Mouse (Mus musculus) G1E (cell line): ENCODE results near the gene Syt16. TPM values are rescaled to one million over a fixed set of nuclear protein-coding genes. Genes with fewer than 3 reads are reported as not detected.

Source experiments
- ATAC-seq: 2 replicates; pipeline ENCODE4 v1.8.0; 2016; ENCODE audit warnings: mild to moderate bottlenecking; ENCODE audit not compliant: insufficient number of reproducible peaks, poor library complexity, low FRiP score, severe bottlenecking; ENCODE audit errors: extremely low read depth
- DNase-seq: peaks from one replicate; pipeline ENCODE4 v3.0.0; 2012; ENCODE audit warnings: low spot score
- H3K27me3 ChIP-seq: 2 replicates; pipeline ENCODE4 v1.6.1; 2012; ENCODE audit warnings: mild to moderate bottlenecking, low read length, inconsistent platforms; ENCODE audit not compliant: insufficient read depth
- H3K36me3 ChIP-seq: replicated peaks from 2 replicates; pipeline ENCODE3; 2012; ENCODE audit warnings: mild to moderate bottlenecking, inconsistent platforms
- H3K4me1 ChIP-seq: 2 replicates; pipeline ENCODE4 v1.6.1; 2012; ENCODE audit warnings: low read depth, low read length, inconsistent platforms, mixed read lengths; ENCODE audit not compliant: insufficient read depth
- H3K4me3 ChIP-seq: 2 replicates; pipeline ENCODE4 v1.5.1; 2012; ENCODE audit warnings: low read depth, mild to moderate bottlenecking, inconsistent platforms, low read length, moderate library complexity, mixed read lengths
- H3K9me3 ChIP-seq: replicated peaks from 2 replicates; pipeline ENCODE4 v1.6.1; 2012; ENCODE audit warnings: inconsistent platforms
- CTCF ChIP-seq: IDR thresholded peaks from 2 replicates; pipeline ENCODE4 v1.5.1; 2012; ENCODE audit warnings: low read depth, low read length, inconsistent platforms, mixed read lengths
- GATA1 ChIP-seq: IDR thresholded peaks from 2 replicates; pipeline ENCODE4 v1.6.1; 2012; ENCODE audit warnings: borderline replicate concordance, low read length, inconsistent platforms, mixed read lengths
- GATA2 ChIP-seq: IDR thresholded peaks from 2 replicates; pipeline ENCODE4 v1.6.1; 2012; ENCODE audit warnings: low read depth, low read length, inconsistent platforms, borderline replicate concordance
- POLR2AphosphoS5 ChIP-seq: IDR thresholded peaks from 2 replicates; pipeline ENCODE4 v1.6.1; 2012; ENCODE audit warnings: low read depth, low read length, inconsistent platforms; ENCODE audit not compliant: insufficient replicate concordance
- TAL1 ChIP-seq: conservative IDR thresholded peaks from 2 replicates; pipeline ENCODE4 v1.6.1; 2012; ENCODE audit warnings: low read depth, low read length, inconsistent platforms, mixed read lengths
- polyA plus RNA-seq: library from polyadenylated mRNA; stranded (reverse); fragments of >175 nt; gene quantifications from 2 replicates; pipeline ENCODE4 v1.2.3, GENCODE M21; 2012
- total RNA-seq, 2 experiments: library from RNA; stranded (forward) in 1 of 2; stranded (reverse) in 1 of 2; fragments of 200-1000 nt in 1 of 2; fragments of >200 nt in 1 of 2; fragmentation: Nextera tagmentation in 1 of 2; gene quantifications; 2 replicates each; pipeline ENCODE4 v1.2.3; 2014 to 2017

The Syt16 gene
- total and polyA plus RNA-seq, 3 experiments: 0.11 TPM; not detected in 2

DNA sequence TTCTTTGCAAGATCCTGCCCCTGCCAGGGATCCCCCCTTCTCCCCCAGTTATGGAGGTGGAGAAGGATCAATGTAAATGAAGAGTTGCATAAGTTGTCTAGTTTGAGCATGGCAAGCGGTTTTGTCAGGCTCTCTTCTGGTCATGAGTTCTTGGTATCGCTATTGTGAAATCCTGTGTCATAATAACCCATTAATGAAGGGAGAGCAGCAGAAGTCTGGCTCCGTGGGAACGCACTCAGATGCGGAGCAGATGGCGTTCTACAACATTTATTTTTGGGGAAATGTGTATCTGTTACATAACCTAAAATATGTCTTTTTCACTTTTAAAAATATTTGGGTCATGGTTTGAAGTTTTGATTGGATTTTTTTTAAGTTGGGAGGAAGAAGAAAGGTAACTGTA lies 304.1 kb downstream of the Syt16 start:
- TF ChIP-seq GATA2 (no peak), POLR2AphosphoS5 (no peak), TAL1 (no peak), GATA1 (no peak), CTCF (no peak)
- no peaks in the 10 kb centered on the region for H3K4me1 ChIP-seq
- no peak overlapping the region for H3K4me3 ChIP-seq
- ATAC-seq: no peak
- H3K36me3 ChIP-seq: no peaks in the 10 kb centered on the region
- no peaks in the 10 kb centered on the region for H3K27me3 ChIP-seq
- H3K9me3 ChIP-seq: peaks cover 8% of the 10 kb centered on the region
- no peak for DNase-seq

GRCm38 (mm10) chr12:74303418-74304294 lies 306.2 kb downstream of the Syt16 start:
- H3K4me3 ChIP-seq: no peak overlapping the region
- no peak for TF ChIP-seq GATA2
- TF ChIP-seq POLR2AphosphoS5: no peak
- no peak for TF ChIP-seq TAL1
- no peak for TF ChIP-seq CTCF
- no peak for TF ChIP-seq GATA1
- no peak for DNase-seq
- no peaks in the 10 kb centered on the region for H3K36me3 ChIP-seq
- H3K9me3 ChIP-seq: peaks cover 4% of the 10 kb centered on the region
- no peaks in the 10 kb centered on the region for H3K4me1 ChIP-seq
- ATAC-seq: no peak
- H3K27me3 ChIP-seq: no peaks in the 10 kb centered on the region

DNA sequence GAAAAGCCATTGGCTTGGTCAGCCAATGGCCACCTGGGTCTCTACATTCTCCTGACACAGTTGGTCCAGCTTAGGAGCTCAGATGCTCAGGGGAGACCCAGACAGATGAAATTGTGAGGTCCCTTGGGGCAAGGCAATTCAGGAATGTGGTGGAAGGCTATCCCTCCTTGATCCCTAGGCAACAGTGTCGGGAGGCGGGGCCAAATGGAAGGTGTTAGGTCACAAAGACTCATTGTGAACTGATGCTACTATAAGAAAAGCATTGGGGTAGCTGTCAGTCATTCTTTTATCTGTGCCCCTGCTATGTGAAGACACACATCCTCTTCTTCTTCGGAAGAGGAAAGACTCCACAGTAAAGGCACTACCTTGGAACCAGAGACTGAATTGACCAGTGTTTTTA lies 315.1 kb downstream of the Syt16 start:
- Histone ChIP-seq H3K9me3 (peaks cover 8% of the 10 kb centered on the region), H3K27me3 (no peaks in the 10 kb centered on the region), H3K36me3 (no peaks in the 10 kb centered on the region), H3K4me1 (no peaks in the 10 kb centered on the region), H3K4me3 (no peak overlapping the region)
- no peak for DNase-seq
- ATAC-seq: no peak
- TF ChIP-seq GATA1 (no peak), GATA2 (no peak), CTCF (no peak), TAL1 (no peak), POLR2AphosphoS5 (no peak)

DNA sequence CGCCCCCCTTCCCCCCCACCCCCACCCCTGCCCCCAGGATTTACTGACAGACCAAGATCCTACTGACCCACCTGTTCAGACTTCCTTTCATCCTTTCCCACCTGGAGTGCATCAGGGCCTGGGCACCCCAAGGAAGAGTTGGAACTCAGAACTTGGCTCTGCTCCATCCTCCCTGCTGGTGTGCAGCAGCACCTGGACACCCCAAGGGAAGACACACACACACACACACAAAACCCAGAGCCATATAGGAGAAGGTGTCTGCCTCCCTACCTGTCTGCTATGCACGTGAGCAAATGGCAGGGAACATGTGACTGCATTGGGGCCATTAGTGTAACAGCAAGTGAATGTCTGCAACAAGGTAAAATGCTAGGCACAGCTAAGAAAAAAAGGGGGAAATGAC lies 317.8 kb downstream of the Syt16 start:
- Histone ChIP-seq H3K36me3 (no peaks in the 10 kb centered on the region), H3K27me3 (no peaks in the 10 kb centered on the region), H3K4me3 (no peak overlapping the region), H3K4me1 (no peaks in the 10 kb centered on the region), H3K9me3 (peaks cover 8% of the 10 kb centered on the region)
- ATAC-seq (no peak), DNase-seq (no peak)
- TF ChIP-seq POLR2AphosphoS5 (no peak), TAL1 (no peak), GATA1 (no peak), CTCF (no peak), GATA2 (no peak)

DNA sequence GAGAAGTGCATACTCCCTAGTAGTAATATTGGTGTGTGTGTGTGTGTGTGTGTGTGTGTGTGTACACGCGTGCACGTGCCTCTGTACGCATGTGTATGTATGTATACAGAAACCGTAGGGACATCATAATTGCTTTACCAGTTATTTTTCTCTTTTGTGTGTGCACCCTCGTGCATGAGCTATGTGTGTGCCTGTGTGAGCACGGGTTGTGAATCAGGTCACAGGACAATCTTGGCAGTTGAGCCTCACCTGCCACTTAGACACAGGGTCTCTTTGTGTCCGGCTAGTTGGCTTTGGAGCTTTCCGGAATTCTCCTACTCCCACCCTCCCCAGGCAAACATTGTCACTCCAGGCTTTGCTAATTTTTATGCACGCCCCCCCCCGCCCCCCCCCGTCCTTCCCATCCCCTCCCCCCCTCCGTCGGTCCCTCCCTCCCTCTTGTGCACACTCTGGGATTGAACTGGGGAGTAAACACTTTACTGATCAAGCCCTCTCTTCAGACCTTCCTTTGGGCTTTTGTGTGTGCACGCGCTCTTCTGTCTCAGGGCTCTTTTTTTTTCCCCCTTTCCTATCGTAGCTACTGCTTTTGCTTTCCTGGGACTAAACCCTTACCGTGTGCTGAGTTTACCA lies 319.0 kb downstream of the Syt16 start, which contains the start of gene Gm11042:
Gene Gm11042 (minus strand): TSS at position 51 of the 630 bp plus-strand sequence.
- Histone ChIP-seq H3K36me3 (no peaks in the 10 kb centered on the region), H3K4me3 (no peak within 1 kb of the TSS), H3K27me3 (no peaks in the 10 kb centered on the region), H3K4me1 (no peaks in the 10 kb centered on the region), H3K9me3 (peaks cover 10% of the 10 kb centered on the region)
- ATAC-seq (no peak), DNase-seq (no peak)
- TF ChIP-seq TAL1: no peak
- TF ChIP-seq GATA2: no peak
- no peak for TF ChIP-seq GATA1
- TF ChIP-seq CTCF: no peak

DNA sequence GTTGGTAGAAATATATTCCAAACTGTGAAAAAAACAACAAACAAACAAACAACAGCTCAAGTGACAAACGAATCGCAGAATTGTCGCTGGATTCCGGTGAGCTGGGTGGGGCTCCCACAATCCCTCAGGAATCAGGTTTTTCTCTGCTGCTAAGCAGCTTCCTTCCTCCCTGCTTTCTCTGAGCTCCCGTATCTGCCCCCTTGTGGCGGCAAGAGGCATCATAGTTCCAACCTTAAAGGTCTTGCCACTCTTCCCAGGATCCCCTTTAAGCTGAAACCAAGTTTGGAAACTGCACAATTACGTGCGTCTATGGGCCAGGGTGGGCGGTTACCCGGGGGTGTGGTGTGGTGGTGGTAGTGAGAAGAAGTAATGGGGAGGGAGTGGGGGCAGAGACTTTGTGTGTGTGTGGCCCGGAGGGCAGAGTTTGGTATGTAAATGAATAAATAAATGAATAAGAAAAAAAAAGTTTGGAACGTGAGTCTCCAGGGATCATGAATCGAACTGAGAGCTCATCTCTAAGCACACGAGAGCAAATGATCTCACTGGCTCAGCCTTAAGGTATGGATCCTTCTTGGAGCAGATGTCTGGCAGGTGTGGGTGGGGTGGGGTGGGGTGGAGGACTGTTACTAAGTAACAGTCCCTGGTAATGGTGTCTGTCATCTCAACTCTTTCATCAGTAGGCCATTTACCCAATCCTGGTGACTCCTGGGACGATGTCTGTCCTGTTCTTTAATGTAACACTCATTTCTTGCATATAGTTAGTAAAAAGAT lies 319.7 kb downstream of the Syt16 start:
- ATAC-seq: no peak

More for the DNA sequence above, 319.7 kb downstream of the Syt16 start:
- no peak for TF ChIP-seq POLR2AphosphoS5
- Histone ChIP-seq H3K4me1 (no peaks in the 10 kb centered on the region), H3K36me3 (no peaks in the 10 kb centered on the region), H3K4me3 (no peak overlapping the region), H3K9me3 (peaks cover 12% of the 10 kb centered on the region), H3K27me3 (no peaks in the 10 kb centered on the region)
- no peak for DNase-seq
